Comparison of ENCODE assay signal across 17 mouse cellular contexts in the genomic region with DNA sequence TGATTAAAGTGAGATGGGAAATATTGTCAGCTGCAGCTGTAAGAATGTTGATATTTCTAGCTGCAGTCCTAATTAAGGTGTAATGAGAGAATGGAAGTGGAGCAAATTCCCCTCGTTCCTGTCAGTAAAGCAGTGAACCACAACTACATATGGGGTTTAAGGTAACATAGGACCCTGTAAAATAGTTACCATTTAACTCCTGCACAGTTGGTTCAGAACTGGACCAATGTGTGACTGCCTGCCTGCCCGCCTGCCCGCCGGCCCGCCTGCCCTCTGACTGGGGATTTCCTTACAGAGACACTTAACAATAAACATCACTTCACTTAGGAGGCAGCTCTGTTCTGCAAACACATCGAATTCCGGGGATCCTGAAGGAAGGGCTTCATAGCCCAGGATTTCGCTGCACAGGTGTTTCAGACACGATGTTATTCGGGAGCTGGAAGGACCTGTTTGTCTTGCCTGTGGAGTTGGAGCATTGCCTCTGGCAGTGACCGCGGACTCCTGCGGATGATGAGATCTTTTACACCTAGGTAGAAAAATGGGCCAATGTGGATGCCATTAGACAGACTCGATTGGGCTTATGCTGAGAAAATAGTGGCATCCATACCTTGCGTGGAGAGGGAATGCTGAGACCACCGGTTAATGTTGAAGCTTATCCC.
A peak's percentile ranks its signal among the peaks of the same experiment; 100 is the strongest.
DNase-seq lines count a peak whose midpoint lies in the region; ATAC-seq and TF ChIP-seq lines count a peak whose summit lies in the region.
"Had no signal": no experiment of that assay in that cellular context is flagged by ENCODE, and none has a peak within 500 bp of the region (broad histone marks: within the 10 kb centered on the region; RNA-seq: fewer than 3 reads in every experiment).

No protein-coding gene starts in this region.

- no peaks in the 10 kb centered on the region for H3K4me1 ChIP-seq in E14TG2a.4 (replicated peaks; ENCODE audit: low read depth, low read length)
- H3K4me1 ChIP-seq in kidney, postnatal 0 days (replicated peaks; ENCODE audit: insufficient read depth, low read length), result no peaks in the 10 kb centered on the region
- H3K4me1 ChIP-seq in forebrain, embryonic 15.5 days, result peaks cover 16% of the 10 kb centered on the region
- H3K4me1 ChIP-seq: intestine, embryonic 15.5 days had no signal

- peak; percentile 15 for DNase-seq in kidney, adult 18-20 months
- no peak for DNase-seq in kidney, adult 11 months
- peak; percentile 3 for DNase-seq in ZHBTc4 (ENCODE audit: low read depth, low spot score)
- peak; percentile 57 for DNase-seq in kidney, postnatal 0 days (ENCODE audit: low spot score)
- no peak for DNase-seq in right cerebral cortex, postnatal 25 days
- DNase-seq in right cerebral cortex, postnatal 36 days (ENCODE audit: low spot score in 2 of 2), result no peak
- DNase-seq: adrenal gland, adult 2 months; heart, adult 18-20 months; heart, postnatal 14 days; spleen, adult 18-20 months; thymus, adult 2 months had no signal

- peak overlapping the region; percentile 37; the same call in 1 of the 2 replicates for H3K4me3 ChIP-seq in E14TG2a.4 (replicated peaks; ENCODE audit: low read length)
- H3K4me3 ChIP-seq in kidney, postnatal 0 days (replicated peaks; ENCODE audit: low read depth, low read length), result no peak overlapping the region
- H3K4me3 ChIP-seq in forebrain, embryonic 15.5 days, result no peak overlapping the region
- H3K4me3 ChIP-seq: erythroblast, embryonic 14.5 days; intestine, embryonic 15.5 days; neural tube, embryonic 13.5 days had no signal

- H3K36me3 ChIP-seq in E14TG2a.4 (ENCODE audit: insufficient read depth, low read length), result no peaks in the 10 kb centered on the region
- no peaks in the 10 kb centered on the region for H3K36me3 ChIP-seq in kidney, postnatal 0 days (ENCODE audit: insufficient read depth, low read length)
- no peaks in the 10 kb centered on the region for H3K36me3 ChIP-seq in forebrain, embryonic 15.5 days
- H3K36me3 ChIP-seq: intestine, embryonic 15.5 days; neural tube, embryonic 13.5 days had no signal

- H3K9me3 ChIP-seq in E14TG2a.4 (ENCODE audit: low read length), result no peaks in the 10 kb centered on the region
- H3K9me3 ChIP-seq in kidney, postnatal 0 days (replicated peaks; ENCODE audit: low read length), result no peaks in the 10 kb centered on the region
- H3K9me3 ChIP-seq in forebrain, embryonic 15.5 days, result no peaks in the 10 kb centered on the region
- H3K9me3 ChIP-seq: intestine, embryonic 15.5 days; neural tube, embryonic 13.5 days had no signal

- H3K27me3 ChIP-seq in E14TG2a.4 (ENCODE audit: insufficient read depth, low read length), result peaks cover 8% of the 10 kb centered on the region; the same call in 1 of the 2 replicates
- H3K27me3 ChIP-seq in kidney, postnatal 0 days (ENCODE audit: insufficient read depth, low read length), result no peaks in the 10 kb centered on the region
- H3K27me3 ChIP-seq in forebrain, embryonic 15.5 days, result no peaks in the 10 kb centered on the region
- H3K27me3 ChIP-seq: CH12.LX; intestine, embryonic 15.5 days; neural tube, embryonic 13.5 days had no signal

- no peak overlapping the region for H3K9ac ChIP-seq in kidney, postnatal 0 days (ENCODE audit: low read depth, low read length)
- H3K9ac ChIP-seq in forebrain, embryonic 15.5 days (replicated peaks), result no peak overlapping the region
- H3K9ac ChIP-seq: intestine, embryonic 15.5 days; neural tube, embryonic 13.5 days had no signal

- peak overlapping the region; percentile 6 for H3K4me2 ChIP-seq in kidney, postnatal 0 days (ENCODE audit: low read length)
- no peak overlapping the region for H3K4me2 ChIP-seq in forebrain, embryonic 15.5 days (replicated peaks)
- H3K4me2 ChIP-seq: intestine, embryonic 15.5 days; neural tube, embryonic 13.5 days had no signal

- no peak overlapping the region for H3K27ac ChIP-seq in kidney, postnatal 0 days
- H3K27ac ChIP-seq in forebrain, embryonic 15.5 days (replicated peaks), result no peak overlapping the region
- H3K27ac ChIP-seq: intestine, embryonic 15.5 days; neural tube, embryonic 13.5 days had no signal

- 35% methylated on average over 16 of the region's 16 CpGs for WGBS in kidney, postnatal 0 days
- 58% methylated on average over 16 of the region's 16 CpGs for WGBS in forebrain, embryonic 15.5 days

- TF ChIP-seq CTCF in E14TG2a.4 (conservative IDR thresholded peaks at IDR 0.05; ENCODE audit: low read length), result no peak
- TF ChIP-seq CTCF in kidney, postnatal 0 days (IDR thresholded peaks at IDR 0.05; ENCODE audit: low read depth), result no peak

- peak; percentile 21; the same call in 1 of the 2 replicates for ATAC-seq in kidney, postnatal 0 days (replicated peaks; ENCODE audit: low FRiP score, low read depth)
- no peak for ATAC-seq in forebrain, embryonic 15.5 days (replicated peaks)
- ATAC-seq: intestine, embryonic 15.5 days had no signal

Comparison
In these comparisons a context has a peak if more than half of its experiments do, and no peak if none do; other contexts are left out.
1. DNase-seq: peak in kidney, adult 18-20 months (single experiment), ZHBTc4 (single experiment) and kidney, postnatal 0 days (single experiment); none in kidney, adult 11 months (single experiment), right cerebral cortex, postnatal 25 days (single experiment) and right cerebral cortex, postnatal 36 days (0 of 2).